Mouse (Mus musculus) retina, adult 2 months (tissue): ENCODE measurements around the gene Dtx4.
A peak's percentile ranks its signal among the peaks of the same experiment; 100 is the strongest.

ENCODE experiments used
- DNase-seq: peaks from one replicate; pipeline ENCODE4 v3.0.0-alpha.2; 2012; ENCODE audit warnings: low read depth, low spot score

Gene Dtx4

GRCm38 (mm10) chr19:12494187-12494458, 7.1 kb downstream of the Dtx4 start:
- no peak for DNase-seq

- DNase-seq = no peak
These were observed 7.6 kb downstream of the Dtx4 start for GRCm38 (mm10) chr19:12493453-12494186.

GRCm38 (mm10) chr19:12491636-12492035, 9.6 kb downstream of the Dtx4 start:
- DNase-seq = no peak

- no peak for DNase-seq
These were observed 11.3 kb downstream of the Dtx4 start for GRCm38 (mm10) chr19:12489675-12490570.

GRCm38 (mm10) chr19:12488969-12489674, 12.1 kb downstream of the Dtx4 start:
- DNase-seq = no peak

- DNase-seq = no peak
These were observed 12.9 kb downstream of the Dtx4 start for GRCm38 (mm10) chr19:12488205-12488966.

GRCm38 (mm10) chr19:12487511-12488204, 13.6 kb downstream of the Dtx4 start:
- no peak for DNase-seq

- DNase-seq = no peak
These were observed 14.4 kb downstream of the Dtx4 start for GRCm38 (mm10) chr19:12486875-12487274.

- no peak for DNase-seq
These were observed 15.6 kb downstream of the Dtx4 start for GRCm38 (mm10) chr19:12485631-12486030.

GRCm38 (mm10) chr19:12485223-12485622, 16.0 kb downstream of the Dtx4 start:
- no peak for DNase-seq

- DNase-seq = no peak
These were observed 17.0 kb downstream of the Dtx4 start for GRCm38 (mm10) chr19:12484210-12484609.

- no peak for DNase-seq
These were observed 17.5 kb downstream of the Dtx4 start for GRCm38 (mm10) chr19:12483782-12484181.

- DNase-seq = no peak
These were observed 22.9 kb downstream of the Dtx4 start for GRCm38 (mm10) chr19:12478369-12478768.

- DNase-seq = no peak
These were observed 24.5 kb downstream of the Dtx4 start for GRCm38 (mm10) chr19:12476721-12477270.

- DNase-seq = peak; percentile 47
These were observed 25.6 kb downstream of the Dtx4 start for GRCm38 (mm10) chr19:12475380-12476250.

- DNase-seq = no peak
These were observed 27.3 kb downstream of the Dtx4 start for GRCm38 (mm10) chr19:12473951-12474350.

- DNase-seq = no peak
These were observed 28.0 kb downstream of the Dtx4 start for GRCm38 (mm10) chr19:12473201-12473641.

GRCm38 (mm10) chr19:12472381-12472976, 28.8 kb downstream of the Dtx4 start:
- DNase-seq = no peak

GRCm38 (mm10) chr19:12471866-12472265, 29.4 kb downstream of the Dtx4 start:
- DNase-seq = no peak
